Mouse (Mus musculus) lung, adult 2 months (tissue): ENCODE measurements at regions not wholly inside any gene's neighbourhood (a gene's known extent, or its start where the extent isn't known, plus 50 kb on each side); places are given as distances from the start of the nearest gene placed in this dataset.

ENCODE experiments used
- DNase-seq: peaks from one replicate; pipeline ENCODE4 v3.0.0; 2022
- H3K4me1 ChIP-seq: fragments of 200-500 bp; 2 replicates; pipeline ENCODE4 v1.6.1; 2011; ENCODE audit warnings: low read length; ENCODE audit not compliant: control insufficient read depth, insufficient read depth
- H3K4me3 ChIP-seq: fragments of 200-500 bp; replicated peaks from 2 replicates; pipeline ENCODE3; 2011; ENCODE audit warnings: low read depth, mild to moderate bottlenecking, control low read depth, low read length; ENCODE audit errors: extremely low read depth
- CTCF ChIP-seq: fragments of 200-500 bp; IDR thresholded peaks from 2 replicates; pipeline ENCODE4 v1.5.1; 2011; ENCODE audit warnings: mild to moderate bottlenecking, low read length, control low read depth; ENCODE audit not compliant: insufficient read depth
- POLR2A ChIP-seq: fragments of 200-500 bp; IDR thresholded peaks from 2 replicates; pipeline ENCODE4 v1.6.1; 2011; ENCODE audit warnings: low read depth, mild to moderate bottlenecking, control low read depth, low read length, borderline replicate concordance; ENCODE audit errors: extremely low read depth
- WGBS: fragments of 180-500 bp; shearing (Covaris S2); methylation state at CpG from one replicate; pipeline ENCODE4 v1.1.7; 2018; 5-methylcytosine and 5-hydroxymethylcytosine counted together

DNA sequence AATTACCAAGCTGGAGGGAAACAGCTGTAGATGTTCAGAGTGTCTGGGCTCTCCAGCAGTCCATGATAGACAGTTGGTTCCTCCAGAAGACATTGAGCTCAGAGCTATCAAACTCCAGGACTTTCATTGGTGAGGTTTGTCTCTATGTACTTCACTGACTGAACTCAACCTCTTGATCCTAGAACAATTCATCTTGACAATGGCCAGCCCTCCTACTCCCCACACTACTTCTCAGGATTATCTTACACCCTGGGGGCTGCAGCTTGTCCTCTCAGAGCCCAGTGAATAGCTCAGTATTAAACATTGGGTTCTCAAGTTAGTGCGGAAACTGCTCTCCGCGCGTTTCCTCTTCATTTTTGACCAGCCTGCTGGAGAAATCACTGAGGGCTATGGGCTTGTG lies 349.2 kb upstream of the Paip1 start:
- no peak for DNase-seq
- Histone ChIP-seq H3K4me1 (no peaks in the 10 kb centered on the region), H3K4me3 (no peak overlapping the region)
- 87% methylated on average over 4 of the region's 4 CpGs for WGBS
- no peak for TF ChIP-seq CTCF
- TF ChIP-seq POLR2A, result no peak

GRCm38 (mm10) chr13:119081691-119082090 lies 346.7 kb upstream of the Paip1 start:
- 29% methylated on average over 1 of the region's 1 CpGs for WGBS
- TF ChIP-seq POLR2A (no peak), CTCF (no peak)
- DNase-seq, result no peak
- Histone ChIP-seq H3K4me1 (no peaks in the 10 kb centered on the region), H3K4me3 (no peak overlapping the region)

DNA sequence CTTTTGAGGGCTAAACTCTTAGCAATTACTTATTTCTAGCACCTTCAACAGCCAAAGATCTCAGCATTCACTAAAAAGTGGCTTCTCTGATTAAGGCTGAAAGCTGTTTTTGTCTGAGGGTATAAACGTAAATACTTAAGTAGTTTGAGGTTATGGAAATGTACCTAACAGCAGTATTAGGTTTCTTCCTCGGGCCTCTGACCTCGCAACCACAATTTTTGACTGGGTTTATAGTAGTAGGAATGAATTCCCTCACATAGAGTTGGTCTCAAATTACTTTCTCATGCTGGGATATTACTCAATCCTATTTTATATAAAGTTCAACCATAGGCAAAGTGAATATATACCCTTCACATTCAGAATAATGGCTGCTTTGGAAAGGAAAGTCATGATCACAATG lies 310.5 kb upstream of the Paip1 start:
- no peak for TF ChIP-seq CTCF
- TF ChIP-seq POLR2A, result no peak
- no peak overlapping the region for H3K4me3 ChIP-seq
- DNase-seq, result no peak
- no peaks in the 10 kb centered on the region for H3K4me1 ChIP-seq
- WGBS, result 76% methylated on average over 3 of the region's 3 CpGs

DNA sequence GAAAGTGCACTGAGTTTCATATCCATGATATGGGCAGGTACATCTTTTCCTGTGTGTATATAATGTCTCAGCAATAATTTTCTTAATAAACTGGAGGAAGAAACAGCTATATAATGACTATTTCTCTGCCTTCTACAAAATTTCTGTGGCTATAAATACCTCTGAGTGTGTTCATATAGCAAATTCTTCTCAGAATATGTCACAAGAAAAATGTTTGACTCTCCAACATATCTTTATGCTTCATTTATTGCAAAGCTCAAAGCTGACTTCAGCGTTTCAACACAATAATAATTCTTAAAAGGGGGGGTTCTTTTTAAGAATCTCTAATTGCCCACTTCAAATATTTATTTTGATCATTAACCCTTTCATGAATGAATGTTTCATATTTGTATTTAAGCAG lies 310.0 kb upstream of the Paip1 start:
- WGBS, result 49% methylated on average over 1 of the region's 1 CpGs
- TF ChIP-seq POLR2A (no peak), CTCF (no peak)
- Histone ChIP-seq H3K4me3 (no peak overlapping the region), H3K4me1 (no peaks in the 10 kb centered on the region)
- no peak for DNase-seq

DNA sequence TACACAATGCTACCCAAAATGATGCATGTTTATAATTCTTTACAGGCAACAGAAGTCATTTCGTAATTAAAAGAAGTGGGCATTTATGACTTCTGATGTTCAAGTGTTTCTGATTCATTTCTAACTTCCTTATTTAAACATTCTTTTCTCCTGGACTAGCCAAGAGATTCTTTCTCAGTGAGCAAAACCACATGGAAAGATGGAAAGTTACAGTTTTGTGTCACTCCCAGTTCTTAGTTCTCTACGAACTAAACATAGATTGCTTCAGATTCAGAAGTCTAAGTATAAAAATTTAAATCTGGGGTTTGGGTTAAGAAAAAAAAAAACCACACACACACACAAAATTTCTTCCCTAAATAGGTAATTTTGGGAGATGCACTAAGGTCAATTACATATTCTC lies 288.0 kb upstream of the Paip1 start:
- TF ChIP-seq CTCF (no peak), POLR2A (no peak)
- DNase-seq, result no peak
- no peak overlapping the region for H3K4me3 ChIP-seq
- no peaks in the 10 kb centered on the region for H3K4me1 ChIP-seq
- 68% methylated on average over 2 of the region's 2 CpGs for WGBS

DNA sequence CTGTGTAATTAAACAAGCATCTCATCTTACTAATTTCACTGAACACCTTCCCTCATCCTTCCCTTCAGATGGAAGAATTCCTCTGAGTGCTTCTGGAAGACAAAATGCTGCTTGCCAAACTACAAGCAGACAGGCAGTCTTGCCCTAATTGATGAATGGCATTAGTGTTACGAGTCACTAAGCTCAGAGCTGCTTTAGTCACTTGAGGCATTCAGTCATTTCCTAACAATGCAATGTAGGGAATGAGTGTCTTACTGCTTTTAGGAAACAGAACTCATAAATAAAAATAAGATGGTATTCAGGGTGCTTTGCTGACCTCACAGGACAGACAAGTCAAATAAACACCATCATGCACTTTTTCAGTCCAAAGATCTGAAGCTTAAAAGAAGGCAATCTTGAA lies 285.1 kb upstream of the Paip1 start:
- TF ChIP-seq POLR2A (no peak), CTCF (no peak)
- DNase-seq, result no peak
- Histone ChIP-seq H3K4me1 (no peaks in the 10 kb centered on the region), H3K4me3 (no peak overlapping the region)
- 0% methylated on average over 1 of the region's 1 CpGs for WGBS

DNA sequence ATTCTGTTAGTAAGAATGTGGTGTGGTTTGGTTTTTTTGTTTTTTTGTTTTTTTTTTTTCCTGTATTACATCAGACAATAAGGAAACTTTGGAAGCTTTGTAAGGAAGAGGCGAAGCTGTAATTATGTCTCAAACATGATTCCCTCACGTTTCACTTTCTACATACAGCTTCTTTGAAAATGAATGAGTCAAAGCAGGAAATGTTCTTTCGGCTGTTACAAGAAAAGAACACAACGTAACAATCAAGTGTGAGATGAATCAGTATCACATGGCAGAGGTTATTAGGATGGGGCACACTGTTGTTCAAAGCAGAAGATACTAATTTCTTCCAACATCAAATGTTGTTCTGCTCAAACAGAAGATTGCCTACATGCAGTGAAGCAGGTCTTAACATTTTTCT lies 282.7 kb upstream of the Paip1 start:
- Histone ChIP-seq H3K4me3 (no peak overlapping the region), H3K4me1 (no peaks in the 10 kb centered on the region)
- no peak for TF ChIP-seq POLR2A
- no peak for TF ChIP-seq CTCF
- DNase-seq, result no peak
- 49% methylated on average over 4 of the region's 4 CpGs for WGBS

DNA sequence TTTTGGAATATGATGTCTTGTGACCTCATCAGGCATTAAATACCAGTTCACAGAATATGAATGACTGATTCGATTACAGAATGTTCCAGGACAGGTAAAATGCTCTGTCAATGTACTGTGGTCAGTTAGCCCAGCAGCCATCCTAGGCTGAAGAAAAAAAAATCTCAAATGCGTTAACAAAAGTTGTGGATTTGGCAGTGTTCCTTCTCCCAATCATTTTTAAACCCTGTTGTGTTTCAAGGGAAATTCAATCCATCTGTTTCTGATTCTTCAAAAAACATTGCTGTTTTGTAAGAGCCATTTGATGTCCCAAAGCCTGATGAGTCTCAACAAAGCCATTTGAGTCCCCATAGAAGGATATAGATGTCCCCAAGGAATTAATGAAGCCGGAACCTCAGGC lies 280.7 kb upstream of the Paip1 start:
- DNase-seq, result no peak
- WGBS, result 79% methylated on average over 3 of the region's 3 CpGs
- no peak for TF ChIP-seq POLR2A
- TF ChIP-seq CTCF, result no peak
- Histone ChIP-seq H3K4me3 (no peak overlapping the region), H3K4me1 (no peaks in the 10 kb centered on the region)

DNA sequence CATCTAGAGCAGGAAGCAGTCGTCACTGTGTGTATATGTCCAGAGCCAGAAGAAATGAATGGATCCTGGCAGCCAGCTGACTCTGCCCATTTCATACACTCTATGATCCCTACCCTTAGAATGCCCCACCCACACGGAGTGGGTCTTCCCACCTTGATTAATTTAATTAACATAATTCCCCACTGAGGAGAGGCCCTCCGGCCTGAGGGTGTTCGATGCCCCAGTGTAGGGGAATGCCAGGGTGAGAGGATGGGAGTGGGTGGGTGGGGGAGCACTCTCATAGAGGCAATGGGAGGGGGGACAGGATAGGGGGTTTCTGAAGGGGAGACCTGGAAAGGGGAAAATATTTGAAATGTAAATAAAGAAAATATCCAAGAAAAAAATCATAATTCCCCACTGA lies 279.3 kb upstream of the Paip1 start:
- TF ChIP-seq CTCF (no peak), POLR2A (no peak)
- WGBS, result 75% methylated on average over 4 of the region's 4 CpGs

DNA sequence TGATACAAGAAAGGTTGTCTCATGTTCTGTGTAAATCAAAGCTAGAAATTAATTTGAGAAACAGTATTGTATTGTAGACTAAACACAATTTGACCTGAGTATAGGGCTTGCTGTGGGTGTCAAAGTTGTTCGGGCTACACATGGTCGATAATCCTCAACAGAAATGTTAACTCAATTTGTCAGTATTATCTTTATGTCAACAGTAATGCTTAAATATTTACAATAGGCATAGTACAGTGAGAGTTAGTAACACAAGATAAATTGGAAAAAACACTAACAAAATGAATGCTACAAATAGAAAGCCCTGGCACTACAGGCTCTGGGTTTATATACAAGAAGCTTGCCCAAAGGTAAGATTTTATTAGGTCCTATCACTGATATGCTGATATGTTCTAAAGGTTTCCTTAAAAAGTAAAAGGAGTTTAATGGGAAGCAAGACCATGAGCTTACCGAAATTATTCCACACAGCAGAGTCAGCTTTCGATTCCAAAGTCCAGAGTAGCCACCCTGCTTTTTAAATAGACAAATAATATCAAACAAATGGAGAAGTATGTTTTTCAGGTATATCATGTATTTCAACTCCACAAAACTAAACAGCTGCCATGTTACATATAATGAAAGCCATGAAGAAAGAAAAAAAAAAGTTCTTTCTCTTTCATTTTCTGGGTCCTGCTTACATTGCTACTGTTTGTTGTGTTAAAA lies 277.4 kb upstream of the Paip1 start:
- 45% methylated on average over 4 of the region's 4 CpGs for WGBS
- Histone ChIP-seq H3K4me1 (no peaks in the 10 kb centered on the region), H3K4me3 (no peak overlapping the region)
- no peak for DNase-seq
- TF ChIP-seq POLR2A (no peak), CTCF (no peak)

More for the DNA sequence above, 279.3 kb upstream of the Paip1 start:
- H3K4me3 ChIP-seq, result no peak overlapping the region
- H3K4me1 ChIP-seq, result no peaks in the 10 kb centered on the region
- no peak for DNase-seq

GRCm38 (mm10) chr13:119177753-119178152 lies 250.6 kb upstream of the Paip1 start:
- Histone ChIP-seq H3K4me3 (no peak overlapping the region), H3K4me1 (no peaks in the 10 kb centered on the region)
- no peak for DNase-seq
- no peak for TF ChIP-seq CTCF
- TF ChIP-seq POLR2A, result no peak
- 21% methylated on average over 4 of the region's 4 CpGs for WGBS
